Mouse (Mus musculus) E14TG2a.4 (cell line): ENCODE results near the gene Sec62.
"Not testable (repeated sequence)": the region's sequence is repeated elsewhere in the genome, so short reads cannot be mapped to it uniquely, and the experiment has no call there.

Experiments
- H3K27me3 ChIP-seq: 2 replicates; pipeline ENCODE4 v1.6.1; 2014; ENCODE audit warnings: low read length, control low read depth; ENCODE audit not compliant: insufficient read depth
- H3K36me3 ChIP-seq: 2 replicates; pipeline ENCODE4 v1.6.1; 2014; ENCODE audit warnings: low read length, control low read depth; ENCODE audit not compliant: insufficient read depth
- H3K4me1 ChIP-seq: replicated peaks from 2 replicates; pipeline ENCODE4 v1.6.1; 2014; ENCODE audit warnings: low read depth, low read length, control low read depth
- H3K4me3 ChIP-seq: replicated peaks from 2 replicates; pipeline ENCODE4 v1.5.1; 2014; ENCODE audit warnings: mild to moderate bottlenecking, low read length
- H3K9me3 ChIP-seq: 2 replicates; pipeline ENCODE4 v1.6.1; 2014; ENCODE audit warnings: low read length, control low read depth
- CTCF ChIP-seq: conservative IDR thresholded peaks from 2 replicates; pipeline ENCODE4 v1.5.1; 2014; ENCODE audit warnings: low read length
- NANOG ChIP-seq: IDR thresholded peaks from 2 replicates; pipeline ENCODE4 v1.6.1; 2014; ENCODE audit warnings: borderline replicate concordance, low read length, mixed read lengths
- POU5F1 ChIP-seq: IDR thresholded peaks from 2 replicates; pipeline ENCODE4 v1.6.1; 2014; ENCODE audit warnings: low read length, borderline replicate concordance

Gene Sec62

DNA sequence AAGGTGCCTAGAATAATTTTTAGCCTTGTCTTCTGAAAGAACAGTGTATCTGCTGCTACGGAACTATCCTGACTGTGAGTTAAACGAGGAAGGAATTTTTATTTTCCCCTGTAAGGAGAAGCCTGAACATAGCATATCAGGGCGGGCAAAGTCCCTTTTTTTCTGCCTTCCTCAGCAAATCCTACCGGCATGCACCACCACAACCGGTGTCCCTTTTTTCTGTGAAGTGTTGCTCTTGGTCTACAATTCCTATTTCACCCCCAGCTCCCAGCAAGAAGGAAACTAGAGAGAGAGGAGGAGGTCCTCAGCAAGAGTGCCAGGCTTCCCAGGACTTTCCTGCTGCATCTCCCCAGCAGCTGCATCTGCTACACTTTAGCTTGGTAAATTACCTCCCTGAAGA, 60.9 kb downstream of the Sec62 start:
- H3K4me3 ChIP-seq = no peak overlapping the region
- no peaks in the 10 kb centered on the region for H3K36me3 ChIP-seq
- H3K27me3 ChIP-seq = peaks cover 33% of the 10 kb centered on the region
- H3K9me3 ChIP-seq = no peaks in the 10 kb centered on the region
- TF ChIP-seq POU5F1 (no peak), CTCF (no peak), NANOG (no peak)
- H3K4me1 ChIP-seq = peaks cover 18% of the 10 kb centered on the region

DNA sequence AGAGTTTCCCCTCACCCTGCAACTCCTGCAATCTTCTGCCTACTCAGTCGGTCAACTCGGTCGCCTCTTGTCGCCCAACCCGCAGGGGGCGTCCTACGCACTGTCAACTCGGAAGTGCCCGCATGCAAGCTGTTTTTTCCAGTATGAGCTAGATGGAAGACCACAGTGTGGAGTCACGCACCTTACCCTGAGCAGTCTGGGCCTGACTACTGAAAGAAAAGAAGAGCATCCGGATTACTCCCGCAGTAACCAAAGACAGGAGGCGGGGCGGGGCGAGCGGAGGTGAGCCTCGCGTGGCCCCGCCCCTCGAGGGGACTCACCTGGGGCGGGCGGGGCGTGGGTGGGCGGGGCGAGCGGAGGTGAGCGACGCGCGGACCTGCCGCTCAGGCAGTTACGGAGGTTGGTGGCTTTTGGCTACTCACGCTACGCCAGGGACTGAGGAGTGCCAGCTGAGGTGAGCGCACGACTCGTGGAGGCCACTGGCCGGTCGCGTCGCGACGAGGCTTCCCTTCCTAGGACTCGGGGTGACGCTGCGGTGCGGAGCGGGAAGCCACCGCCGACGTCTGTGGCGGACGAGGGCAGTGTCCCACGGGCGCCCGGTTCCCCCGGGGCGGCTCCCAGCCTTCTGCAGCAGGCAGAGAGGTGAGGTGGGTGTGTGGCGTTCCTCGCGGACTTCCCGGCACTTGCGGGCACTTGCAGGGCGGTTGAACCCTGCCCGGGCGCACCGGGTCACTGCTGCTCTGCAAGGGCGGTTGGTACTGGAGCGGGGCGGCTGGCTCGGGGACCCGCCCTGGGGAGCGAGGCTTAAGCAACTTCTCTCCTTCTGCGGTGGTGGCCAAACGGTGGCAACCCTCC, 63.2 kb downstream of the Sec62 start, which contains the start of gene Gpr160:
TSS of gene Gpr160 (plus strand) at position 347 of the 855 bp plus-strand sequence.
- TF ChIP-seq CTCF (peak; percentile 57), POU5F1 (no peak)
- peak within 1 kb of the TSS; percentile 97 for H3K4me3 ChIP-seq
- peaks cover 33% of the 10 kb centered on the region for H3K4me1 ChIP-seq
- H3K27me3 ChIP-seq = peaks cover 33% of the 10 kb centered on the region
- no peaks in the 10 kb centered on the region for H3K36me3 ChIP-seq
- no peaks in the 10 kb centered on the region for H3K9me3 ChIP-seq

GRCm38 (mm10) chr3:30859599-30859998, 66.9 kb downstream of the Sec62 start:
- not testable (repeated sequence) for H3K4me3 ChIP-seq, H3K9me3 ChIP-seq, H3K27me3 ChIP-seq
- Histone ChIP-seq H3K4me1 (peaks cover 49% of the 10 kb centered on the region), H3K36me3 (peaks cover 11% of the 10 kb centered on the region; the same call in 1 of the 2 replicates)

DNA sequence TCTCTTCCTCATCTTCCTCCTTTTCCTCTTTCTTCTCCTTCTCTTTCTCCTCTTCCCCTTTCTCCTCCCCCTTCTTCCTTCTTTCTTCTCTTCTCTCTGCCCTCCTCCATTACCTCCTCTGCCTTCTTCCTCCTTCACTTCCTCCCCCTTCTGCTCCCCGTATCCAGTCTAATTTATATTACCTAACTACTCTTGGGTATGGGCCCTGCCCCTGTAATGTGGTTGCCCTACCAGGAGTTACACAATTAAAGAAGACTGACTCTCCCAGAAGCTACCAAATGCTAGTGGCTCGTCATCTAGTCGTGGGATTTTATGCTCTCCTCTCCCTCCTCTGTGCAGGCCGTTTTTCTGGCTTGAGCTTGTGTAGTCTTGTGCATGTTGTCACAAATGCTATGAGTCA, 68.0 kb downstream of the Sec62 start:
- peaks cover 3% of the 10 kb centered on the region for H3K27me3 ChIP-seq
- H3K4me3 ChIP-seq = no peak overlapping the region
- no peak for TF ChIP-seq CTCF
- no peak for TF ChIP-seq POU5F1
- no peak for TF ChIP-seq NANOG
- no peaks in the 10 kb centered on the region for H3K9me3 ChIP-seq
- H3K4me1 ChIP-seq = peaks cover 43% of the 10 kb centered on the region
- H3K36me3 ChIP-seq = peaks cover 11% of the 10 kb centered on the region; the same call in 1 of the 2 replicates

DNA sequence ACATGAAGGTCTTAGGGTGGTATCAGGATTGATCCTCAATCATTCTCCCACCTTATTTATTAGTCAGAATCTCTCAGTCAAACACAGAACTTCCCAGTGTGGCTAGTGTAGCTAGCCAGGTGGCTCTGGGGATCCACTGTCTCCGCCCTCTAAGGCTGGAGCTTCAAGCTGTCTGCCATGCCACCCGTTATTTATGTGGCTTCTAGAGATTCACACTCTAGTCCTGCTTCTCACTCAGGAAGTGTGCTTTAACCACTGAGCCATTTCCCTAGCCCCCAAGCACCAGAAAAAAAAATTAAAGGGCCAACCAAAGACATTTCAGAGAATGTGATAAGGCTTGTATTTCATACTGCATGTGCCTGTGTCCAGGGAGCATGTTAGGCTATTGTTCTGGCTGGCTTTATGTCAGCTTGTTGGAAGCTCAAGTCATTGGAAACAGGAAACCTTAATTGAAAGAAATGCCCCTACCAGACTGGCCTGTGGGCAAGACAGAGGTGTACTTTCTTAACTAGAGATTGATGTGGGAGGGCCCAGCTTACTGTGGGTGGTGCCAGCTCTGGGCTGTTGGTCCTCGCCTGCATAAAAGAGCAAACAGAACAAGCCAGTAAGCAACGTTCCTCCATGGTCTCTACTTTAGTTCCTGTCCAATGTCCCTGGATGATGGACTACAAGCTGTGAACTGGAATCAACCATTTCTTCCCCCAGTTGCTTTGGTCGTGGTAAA, 71.2 kb downstream of the Sec62 start:
- Histone ChIP-seq H3K4me3 (no peak overlapping the region), H3K27me3 (no peaks in the 10 kb centered on the region), H3K9me3 (no peaks in the 10 kb centered on the region), H3K36me3 (peaks cover 24% of the 10 kb centered on the region), H3K4me1 (peaks cover 46% of the 10 kb centered on the region)
- TF ChIP-seq CTCF = no peak
- TF ChIP-seq NANOG = no peak
- no peak for TF ChIP-seq POU5F1

- H3K27me3 ChIP-seq = no peaks in the 10 kb centered on the region
- no peaks in the 10 kb centered on the region for H3K9me3 ChIP-seq
- peaks cover 24% of the 10 kb centered on the region for H3K36me3 ChIP-seq
- no peak overlapping the region for H3K4me3 ChIP-seq
- H3K4me1 ChIP-seq = peaks cover 44% of the 10 kb centered on the region
- TF ChIP-seq POU5F1 (no peak), CTCF (no peak), NANOG (no peak)
These were observed 72.0 kb downstream of the Sec62 start for GRCm38 (mm10) chr3:30864640-30865039.

DNA sequence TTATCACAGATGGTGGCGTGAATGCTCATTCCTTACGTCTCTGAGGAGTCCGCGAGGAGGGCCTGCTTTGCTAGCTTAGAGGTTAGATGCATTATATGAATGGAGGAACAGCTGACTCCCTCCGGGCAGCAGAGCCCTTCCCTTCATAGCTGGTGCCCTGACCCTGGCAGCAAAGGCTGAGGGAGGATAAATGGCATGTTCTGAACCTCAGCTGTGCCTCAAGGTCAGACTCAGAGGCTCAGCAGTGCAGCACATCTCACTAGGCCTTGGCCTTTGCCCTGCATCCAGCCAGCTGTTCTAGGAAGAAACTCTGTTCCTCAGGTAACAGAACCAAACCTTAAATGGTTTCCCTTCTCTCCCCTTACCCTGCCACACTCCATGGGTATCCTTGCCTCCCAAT, 75.5 kb downstream of the Sec62 start:
- H3K9me3 ChIP-seq = no peaks in the 10 kb centered on the region
- TF ChIP-seq NANOG (no peak), CTCF (no peak), POU5F1 (no peak)
- no peak overlapping the region for H3K4me3 ChIP-seq
- H3K27me3 ChIP-seq = no peaks in the 10 kb centered on the region
- peaks cover 17% of the 10 kb centered on the region for H3K36me3 ChIP-seq
- H3K4me1 ChIP-seq = peaks cover 24% of the 10 kb centered on the region

DNA sequence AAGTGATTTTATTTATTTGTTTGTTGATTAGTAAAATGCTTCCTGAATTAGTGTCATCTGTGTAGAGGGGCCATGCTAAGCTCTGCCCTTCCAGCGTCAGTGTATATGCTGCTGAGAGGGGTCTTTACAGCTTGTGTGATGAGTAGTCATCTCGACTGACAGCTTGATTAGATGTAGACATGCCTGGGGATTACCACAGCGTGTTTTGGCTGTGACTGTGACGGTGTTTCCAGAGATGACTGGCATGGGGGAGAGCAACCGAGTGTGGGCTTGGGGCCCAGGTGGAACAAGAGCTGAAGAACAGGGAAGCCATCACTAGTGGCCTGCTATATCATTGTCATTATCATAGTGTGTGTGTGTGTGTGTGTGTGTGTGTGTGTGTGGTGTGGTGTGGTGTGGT, 76.0 kb downstream of the Sec62 start:
- TF ChIP-seq CTCF = no peak
- no peak for TF ChIP-seq POU5F1
- no peak for TF ChIP-seq NANOG
- Histone ChIP-seq H3K4me3 (no peak overlapping the region), H3K9me3 (no peaks in the 10 kb centered on the region), H3K36me3 (peaks cover 16% of the 10 kb centered on the region), H3K27me3 (no peaks in the 10 kb centered on the region), H3K4me1 (peaks cover 21% of the 10 kb centered on the region)

DNA sequence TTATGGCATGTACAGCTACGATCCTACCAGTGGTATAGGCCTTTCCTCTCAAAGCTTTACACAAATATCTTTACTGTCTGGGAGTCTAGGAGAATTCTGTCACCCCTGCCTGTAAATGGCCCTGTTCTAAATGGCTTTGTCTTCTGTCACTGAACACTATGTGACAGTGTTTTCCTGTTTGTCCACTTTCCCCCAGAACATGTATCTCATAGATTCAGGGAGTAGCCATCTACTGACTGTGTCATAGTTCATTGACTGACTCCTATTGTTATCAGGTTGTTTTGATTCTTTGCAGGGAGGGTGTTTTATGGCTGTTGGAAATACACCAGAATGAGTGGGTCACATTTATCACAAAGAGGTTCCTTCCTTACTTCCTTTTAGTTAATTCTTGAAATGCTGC, 77.3 kb downstream of the Sec62 start:
- TF ChIP-seq NANOG (no peak), POU5F1 (no peak), CTCF (no peak)
- Histone ChIP-seq H3K4me3 (no peak overlapping the region), H3K9me3 (no peaks in the 10 kb centered on the region), H3K27me3 (no peaks in the 10 kb centered on the region), H3K36me3 (peaks cover 20% of the 10 kb centered on the region), H3K4me1 (peaks cover 17% of the 10 kb centered on the region)
